Mouse (Mus musculus) myocyte (in vitro differentiated cells): ENCODE data around the gene Ackr1.

Experiments
- MYOD1 ChIP-seq, 3 experiments: IDR thresholded peaks; one replicate each; pipeline ENCODE4 v1.6.1; 2011; ENCODE audit warnings: control low read depth in 2 of 3, low read depth in 2 of 3, mild to moderate bottlenecking in 2 of 3, moderate library complexity in 1 of 3; ENCODE audit not compliant: insufficient read length in 2 of 3, control insufficient read depth in 1 of 3
- POLR2A ChIP-seq: IDR thresholded peaks from one replicate; pipeline ENCODE4 v1.6.1; 2011; ENCODE audit warnings: low read depth, mild to moderate bottlenecking, control low read depth, moderate library complexity; ENCODE audit not compliant: insufficient read length
- POLR2AphosphoS2 ChIP-seq: IDR thresholded peaks from one replicate; pipeline ENCODE4 v1.6.1; 2011; ENCODE audit warnings: low read depth, control low read depth; ENCODE audit not compliant: insufficient read length

DNA sequence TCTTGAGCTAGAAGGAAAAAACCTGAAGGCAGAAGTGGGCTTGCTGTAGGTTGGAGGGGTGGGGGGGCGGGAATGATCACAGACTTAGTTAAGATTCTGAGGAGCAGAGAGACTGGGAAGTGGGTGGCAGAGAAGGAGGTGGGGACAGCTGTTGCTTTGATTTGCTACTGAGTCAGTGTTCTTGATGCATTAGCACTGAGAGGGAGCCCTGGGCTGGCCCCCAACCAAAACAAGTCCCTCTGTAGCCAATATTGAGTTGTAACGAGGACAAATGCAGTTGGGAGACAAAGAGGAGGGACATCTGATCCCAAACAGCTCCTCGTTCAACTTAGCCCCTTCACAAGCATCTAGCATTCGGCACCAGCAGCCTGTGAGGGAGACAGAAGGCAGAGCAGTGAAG lies 24.2 kb upstream of the Ackr1 start:
- TF ChIP-seq MYOD1 (IDR thresholded peaks at IDR 0.05; ENCODE audit: control insufficient read depth in 1 of 3, insufficient read length in 2 of 3, low read depth in 2 of 3) (no peak), POLR2A (no peak), POLR2AphosphoS2 (no peak)
